Mouse (Mus musculus) right cerebral cortex, postnatal 36 days (tissue): Measurements from ENCODE around the gene Adamts10.

ENCODE experiments used
- DNase-seq, 2 experiments: peaks; one replicate each; pipeline ENCODE4 v3.0.0; 2022; ENCODE audit warnings: low spot score in 2 of 2, mixed read lengths in 1 of 2

The Adamts10 gene

DNA sequence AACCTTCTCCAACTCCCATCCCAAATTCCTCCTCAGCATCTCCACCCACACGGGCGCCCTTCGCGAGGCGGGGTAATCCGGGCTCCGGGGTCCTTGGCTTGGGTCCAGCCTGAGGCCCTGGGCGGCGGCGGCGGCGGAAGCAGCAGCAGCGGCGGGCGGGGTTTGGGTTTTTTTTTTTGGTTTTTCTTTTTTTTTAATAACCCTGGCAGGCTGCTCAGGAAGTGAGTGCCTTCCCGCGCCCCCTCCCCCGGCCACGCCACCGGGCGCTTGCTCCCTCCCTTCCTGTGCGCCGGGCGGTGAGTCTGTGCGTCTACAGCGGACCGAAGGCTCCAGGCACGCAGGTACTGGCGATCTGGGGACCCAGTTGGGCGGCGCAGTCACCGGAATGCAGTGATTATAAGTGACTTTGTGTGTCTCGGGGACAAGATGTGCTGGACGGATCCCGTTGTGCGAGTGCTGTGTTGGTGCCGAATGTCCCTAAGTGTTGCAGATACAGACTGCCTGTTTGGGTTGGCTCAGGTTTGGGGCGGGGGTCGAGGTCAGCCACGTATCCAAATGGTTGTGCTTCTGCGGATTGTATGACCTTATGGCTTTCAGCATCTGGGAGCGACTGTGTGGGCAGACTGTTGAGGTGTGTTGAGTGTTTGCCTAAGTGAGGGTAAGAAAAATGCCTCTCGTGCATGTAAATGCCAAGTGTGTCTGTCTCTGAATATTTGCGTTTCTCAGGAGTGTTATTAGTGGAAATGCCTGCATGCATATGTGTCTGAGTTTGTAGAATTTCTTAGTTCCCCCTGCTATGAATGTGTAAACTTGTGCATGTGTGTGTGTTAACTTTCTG lies at the start of gene Adamts10:
TSS of gene Adamts10 (plus strand) at position 287 of the 838 bp plus-strand sequence.
- DNase-seq: peak; percentile 18 to 37

DNA sequence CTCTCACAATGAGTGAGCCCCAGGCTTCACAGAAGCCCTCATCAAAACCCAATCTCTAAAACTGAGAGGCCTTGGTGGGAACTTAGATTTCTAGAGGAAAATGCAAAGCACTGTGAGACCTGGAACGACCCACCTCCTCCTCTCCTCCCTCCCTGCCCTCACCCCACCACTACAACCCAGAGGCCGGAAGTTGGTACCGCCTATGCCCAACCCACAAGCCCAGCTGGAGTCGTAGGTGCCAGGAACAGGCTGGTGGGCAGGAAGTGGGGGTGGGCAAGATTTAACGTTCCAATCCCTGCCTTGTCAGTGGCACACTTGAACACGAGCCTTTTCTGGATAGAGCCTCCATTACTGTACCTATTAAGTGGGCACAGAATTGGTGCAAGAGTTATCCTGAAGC lies 40.0 kb upstream of the Adamts10 start:
- DNase-seq: no peak

DNA sequence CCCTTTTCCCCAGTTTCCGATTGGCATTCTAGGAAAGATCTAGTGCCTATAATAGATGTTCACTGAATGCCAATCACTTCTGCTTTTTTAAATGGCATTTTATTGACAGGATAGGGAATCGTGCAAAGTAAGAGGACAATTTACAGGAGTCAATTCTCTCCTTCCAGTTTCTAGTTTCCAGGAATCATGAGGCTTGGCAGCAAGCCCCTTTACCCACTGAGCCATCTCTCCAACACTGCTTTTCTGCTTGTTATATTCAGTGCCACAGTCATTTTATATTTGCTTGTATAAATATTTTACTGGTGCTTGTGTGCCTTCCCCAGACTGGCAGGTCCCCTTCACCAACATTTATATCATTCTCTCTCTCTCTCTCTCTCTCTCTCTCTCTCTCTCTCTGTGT lies 36.8 kb upstream of the Adamts10 start:
- DNase-seq: no peak

DNA sequence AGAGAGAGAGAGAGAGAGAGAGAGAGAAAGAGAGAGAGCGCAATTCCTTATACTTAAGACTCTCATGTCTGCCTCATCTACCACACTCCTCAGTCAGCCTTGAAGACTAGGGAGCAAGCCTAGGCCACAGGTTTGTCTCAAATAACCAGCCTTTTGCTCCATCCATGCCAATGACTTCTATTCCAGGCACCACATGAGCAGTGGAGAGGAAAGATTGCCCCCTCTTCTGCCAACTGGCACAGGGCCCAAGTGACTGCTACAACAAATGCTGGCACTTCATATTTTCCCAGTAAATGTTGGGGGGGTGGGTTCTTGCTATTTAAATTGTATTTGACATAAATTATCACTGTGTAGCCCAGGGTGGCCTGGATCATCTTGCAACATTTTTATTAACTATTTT lies 36.4 kb upstream of the Adamts10 start:
- DNase-seq: no peak

DNA sequence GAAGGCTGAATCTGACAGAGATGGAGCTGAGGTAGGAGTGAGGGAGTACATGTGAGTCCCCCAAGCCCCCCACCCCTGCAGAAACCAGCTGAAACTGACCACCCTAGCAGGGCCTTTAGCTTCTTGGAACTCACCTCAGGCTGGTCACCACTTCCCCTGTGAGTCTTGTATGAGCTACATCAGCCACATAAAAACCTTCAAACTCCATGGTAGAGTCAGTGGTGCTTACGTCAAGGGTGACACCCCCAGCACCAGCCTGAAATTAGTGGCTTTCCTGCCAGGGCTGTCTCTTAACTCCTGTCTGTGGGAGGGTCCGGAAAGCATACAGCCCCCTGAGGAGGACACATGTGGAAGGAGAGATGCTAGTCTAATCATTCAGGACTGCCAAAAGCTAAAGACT lies 32.6 kb upstream of the Adamts10 start:
- no peak for DNase-seq

DNA sequence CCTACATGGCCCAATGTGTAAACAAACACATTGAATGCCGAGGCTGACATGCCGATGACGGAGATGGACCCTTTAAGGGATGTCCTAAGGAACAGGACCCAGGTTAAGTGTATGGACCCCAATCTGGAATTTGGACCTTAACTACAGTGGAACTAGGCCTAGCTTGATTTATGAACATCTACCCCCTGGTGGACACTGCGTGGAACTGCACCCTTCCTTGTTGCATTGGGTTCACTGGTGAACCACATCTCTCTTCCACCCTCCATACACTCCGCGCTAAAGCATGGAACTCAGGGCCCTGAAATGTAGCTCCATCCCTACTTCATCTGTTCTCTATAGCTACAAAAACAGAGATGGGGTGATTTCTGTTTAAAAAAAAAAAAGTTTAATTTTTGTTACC lies 30.9 kb upstream of the Adamts10 start:
- DNase-seq: no peak

DNA sequence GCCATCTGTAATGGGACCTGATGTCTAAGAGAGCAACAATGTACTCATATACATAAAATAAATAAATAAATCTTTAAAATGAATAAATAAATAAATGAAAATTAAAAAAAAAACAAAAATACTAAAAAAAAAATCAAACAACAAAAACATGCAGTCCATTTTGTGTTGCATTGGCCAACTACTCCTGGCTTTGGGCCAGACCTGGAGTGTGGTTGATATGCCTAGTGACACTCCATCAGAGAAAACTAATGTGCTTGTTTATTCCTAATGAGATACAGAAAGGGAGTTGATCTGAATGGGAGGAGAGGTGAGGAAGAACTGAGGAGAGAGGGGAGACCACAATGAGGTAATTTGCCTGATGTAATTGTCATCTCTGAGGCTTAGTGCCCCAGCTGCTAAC lies 29.4 kb upstream of the Adamts10 start:
- DNase-seq: no peak

DNA sequence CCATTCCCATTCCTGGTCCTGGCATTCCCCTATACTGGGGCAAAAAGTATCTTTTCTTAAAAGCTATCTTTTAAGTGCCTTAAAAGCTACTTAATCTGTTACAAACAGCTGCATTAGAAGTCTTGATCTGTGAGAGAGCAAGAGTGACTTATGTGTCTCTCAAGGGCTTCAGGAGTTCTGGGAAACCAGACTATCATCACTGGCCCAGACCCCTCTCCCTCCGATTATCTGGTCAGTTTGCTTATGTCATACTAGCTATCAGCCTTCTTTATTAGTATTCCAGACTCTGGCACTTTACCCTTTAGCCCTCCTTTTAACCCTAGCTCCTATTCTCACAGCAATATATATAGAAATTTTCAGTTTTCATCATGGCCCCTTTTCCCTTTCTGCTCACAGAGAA lies 25.1 kb upstream of the Adamts10 start:
- no peak for DNase-seq

DNA sequence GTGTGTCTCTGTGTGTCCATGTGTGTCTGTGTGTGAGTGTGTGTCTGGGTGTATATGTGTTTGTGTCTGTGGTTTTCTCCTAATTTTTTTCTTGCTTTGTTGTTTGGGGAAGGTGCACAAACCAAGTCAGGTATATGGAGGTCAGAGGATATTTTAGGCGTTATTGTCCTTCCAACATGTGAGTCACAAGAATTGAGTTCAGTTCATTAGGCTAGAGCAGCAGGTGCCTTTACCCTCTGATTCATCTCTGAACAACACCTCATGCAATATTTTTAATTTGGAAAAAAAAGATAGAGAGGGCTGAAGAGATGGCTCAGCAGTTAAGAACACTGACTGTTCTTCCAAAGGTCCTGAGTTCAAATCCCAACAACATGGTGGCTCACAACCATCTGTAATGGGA lies 15.6 kb upstream of the Adamts10 start:
- no peak for DNase-seq

DNA sequence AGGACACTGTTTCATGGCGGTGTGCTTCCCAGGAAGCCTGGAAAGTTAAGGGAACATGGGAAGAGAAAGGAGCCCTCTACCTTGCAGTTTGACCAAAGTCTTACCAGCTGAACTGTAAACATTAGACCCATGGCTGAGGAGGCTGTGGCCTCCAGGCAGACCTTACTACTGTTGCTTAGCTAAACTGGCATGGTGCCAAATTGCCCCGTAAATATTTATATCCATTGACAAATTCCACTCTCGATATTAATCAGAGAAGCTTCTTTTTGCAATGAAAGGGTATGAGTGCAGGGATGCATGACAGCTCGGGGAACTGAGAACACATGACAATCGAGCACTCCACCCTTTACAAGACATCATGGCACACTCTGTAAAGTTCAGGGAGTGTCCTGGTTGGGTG lies 13.8 kb upstream of the Adamts10 start:
- no peak for DNase-seq

DNA sequence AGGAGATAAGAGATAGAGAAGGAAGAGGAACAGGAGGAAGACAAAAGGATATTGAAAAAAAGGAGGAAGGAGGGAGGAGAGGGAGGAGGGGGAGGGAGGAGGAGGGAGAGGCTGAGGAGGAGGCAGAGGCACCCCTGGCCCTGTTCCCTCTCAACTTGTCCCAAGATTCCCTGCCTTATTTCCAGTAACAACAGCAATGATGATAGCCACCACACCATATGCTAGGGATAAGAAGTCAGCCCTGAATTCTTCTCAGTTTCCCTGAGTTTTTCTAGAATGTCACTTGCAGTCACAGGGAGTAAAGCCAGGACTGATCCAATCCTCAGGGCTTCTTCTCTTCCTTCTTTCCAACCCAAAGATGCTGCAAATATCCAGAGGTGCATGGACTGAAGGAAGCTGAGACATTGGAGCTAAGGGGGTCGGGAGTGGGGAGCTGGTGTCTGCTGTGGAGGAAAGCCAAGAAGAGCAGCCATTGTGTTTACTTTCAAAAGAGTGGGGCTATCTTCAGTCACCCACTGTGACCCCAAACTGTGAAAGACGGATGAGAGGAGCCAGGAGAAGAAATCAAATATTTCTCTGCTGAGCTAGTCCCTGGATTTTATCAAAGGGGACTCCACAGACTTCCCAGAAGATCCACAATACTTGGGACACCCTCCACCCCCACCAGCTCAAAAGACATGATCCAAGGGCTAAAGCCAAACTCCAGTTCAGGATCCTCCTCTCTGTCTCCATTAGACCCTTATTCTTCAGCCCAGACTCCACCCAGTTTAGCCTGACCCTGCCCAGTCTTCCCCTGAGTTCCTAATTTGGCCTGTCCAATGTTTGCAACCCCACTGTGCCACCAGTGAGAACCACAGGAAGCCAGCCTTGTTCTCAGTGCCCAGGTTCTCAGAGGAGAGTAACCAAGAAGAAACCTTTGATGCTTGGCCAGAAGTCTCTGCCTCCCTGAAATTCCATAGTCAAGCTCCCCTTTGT lies 11.3 kb upstream of the Adamts10 start:
- no peak for DNase-seq

DNA sequence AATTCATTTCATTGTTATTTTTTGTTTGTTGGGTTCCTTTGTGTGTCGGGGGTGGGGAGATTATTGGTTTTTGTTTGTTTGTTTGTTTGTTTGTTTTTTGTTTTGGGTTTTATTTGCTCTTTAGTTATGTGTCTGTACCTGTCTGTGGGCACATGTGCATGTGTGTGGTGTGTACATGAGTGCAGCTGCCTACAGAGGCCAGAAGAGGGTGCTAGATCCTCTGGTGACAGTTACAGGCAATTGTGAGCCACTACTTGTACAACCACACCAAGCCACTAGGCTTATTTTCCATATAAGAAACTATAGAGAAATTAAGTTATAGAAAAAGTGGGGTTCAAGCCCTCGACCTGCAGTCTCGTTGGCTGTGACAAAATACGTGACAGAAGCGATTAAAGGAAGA lies 10.1 kb upstream of the Adamts10 start:
- DNase-seq: no peak

DNA sequence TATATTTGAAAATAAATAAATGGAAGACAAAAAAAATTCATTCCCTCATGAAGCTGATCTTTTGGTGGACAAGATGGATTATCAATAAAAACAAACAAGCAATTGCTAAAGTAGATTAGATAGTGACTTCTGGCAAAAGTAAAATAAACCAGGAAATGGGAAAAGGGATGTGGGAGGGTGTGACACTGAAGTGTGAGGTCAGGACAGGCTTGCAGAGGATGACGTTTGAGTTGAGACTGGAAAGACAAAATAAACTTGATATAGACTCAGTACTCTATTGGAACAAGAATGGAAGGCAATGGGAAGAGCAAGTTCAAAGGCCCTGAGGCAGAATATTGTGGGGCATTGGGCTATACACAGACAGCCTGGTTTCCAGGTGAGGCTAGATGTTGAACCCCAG lies 3.6 kb upstream of the Adamts10 start:
- DNase-seq: no peak

DNA sequence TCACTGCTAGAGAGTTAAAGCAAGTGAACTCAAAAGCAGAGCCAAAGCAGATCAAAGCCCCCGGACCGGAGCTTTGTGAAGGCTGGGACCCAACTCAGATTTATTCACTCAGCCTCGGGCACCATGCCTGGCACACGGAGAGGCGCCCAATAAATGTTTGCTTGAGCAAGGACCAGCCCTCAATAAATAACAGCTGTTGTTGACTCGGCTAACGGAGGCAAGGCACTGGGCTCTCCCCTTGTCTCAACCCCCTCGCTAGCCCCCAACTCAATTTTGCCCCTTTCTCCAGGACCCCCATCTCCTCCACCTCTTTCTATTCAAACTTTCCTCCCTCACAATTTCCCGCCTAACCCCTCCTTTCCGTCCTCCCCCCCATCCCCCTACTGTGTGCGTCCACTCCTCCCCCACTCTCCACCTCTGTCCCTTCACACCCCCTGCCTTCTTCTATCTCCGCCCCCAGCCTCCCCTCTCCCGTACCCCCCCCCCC lies 530 bp upstream of the Adamts10 start:
- DNase-seq: no peak

DNA sequence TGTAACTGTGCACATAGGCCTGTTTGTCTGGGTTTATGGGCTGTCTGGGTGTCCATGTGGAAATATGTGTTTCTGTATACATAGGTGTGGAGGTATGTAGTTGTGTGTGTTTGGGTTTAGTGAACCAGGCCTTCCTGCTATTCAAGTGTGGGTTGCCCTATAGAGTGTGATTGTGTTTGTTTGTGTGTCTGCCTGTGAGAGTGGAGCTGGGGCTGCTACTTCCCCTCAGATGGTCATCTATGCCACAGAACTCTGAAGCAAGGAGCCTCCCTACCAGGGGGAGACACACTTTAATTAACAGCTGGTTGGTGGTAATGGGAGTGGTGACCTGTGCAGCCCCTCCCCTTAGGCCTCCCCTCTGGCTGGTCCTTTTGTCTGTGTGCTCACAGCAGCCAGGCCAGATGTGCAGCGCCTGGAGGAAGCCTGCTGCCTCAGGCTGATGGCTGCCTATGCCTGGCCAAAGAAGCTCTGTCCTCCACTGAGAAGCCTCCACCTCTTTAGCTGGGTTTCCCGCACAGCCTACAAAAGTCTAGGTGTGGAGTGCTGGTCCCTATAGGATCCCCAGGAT lies 886 bp downstream of the Adamts10 start:
- DNase-seq: no peak

DNA sequence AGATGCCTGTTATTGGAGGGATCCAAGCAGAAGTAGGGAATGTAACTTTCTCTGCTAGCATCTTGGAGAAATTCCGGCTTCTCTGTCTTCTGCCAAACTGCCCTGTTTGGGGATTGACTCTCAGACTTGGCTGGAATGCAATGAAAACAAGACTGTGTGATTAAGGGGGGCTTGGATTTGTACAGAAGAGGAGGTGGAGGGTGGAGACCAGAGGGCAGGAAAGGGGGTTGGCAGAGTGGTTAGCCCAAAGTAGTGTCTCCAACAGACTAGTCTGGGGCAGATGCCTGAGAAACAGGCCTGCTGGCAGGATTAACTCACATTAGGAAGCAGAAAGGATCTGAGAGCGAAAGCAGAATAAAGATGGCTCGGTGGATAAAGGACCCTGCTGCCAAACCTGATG lies 2.5 kb downstream of the Adamts10 start:
- DNase-seq: no peak

DNA sequence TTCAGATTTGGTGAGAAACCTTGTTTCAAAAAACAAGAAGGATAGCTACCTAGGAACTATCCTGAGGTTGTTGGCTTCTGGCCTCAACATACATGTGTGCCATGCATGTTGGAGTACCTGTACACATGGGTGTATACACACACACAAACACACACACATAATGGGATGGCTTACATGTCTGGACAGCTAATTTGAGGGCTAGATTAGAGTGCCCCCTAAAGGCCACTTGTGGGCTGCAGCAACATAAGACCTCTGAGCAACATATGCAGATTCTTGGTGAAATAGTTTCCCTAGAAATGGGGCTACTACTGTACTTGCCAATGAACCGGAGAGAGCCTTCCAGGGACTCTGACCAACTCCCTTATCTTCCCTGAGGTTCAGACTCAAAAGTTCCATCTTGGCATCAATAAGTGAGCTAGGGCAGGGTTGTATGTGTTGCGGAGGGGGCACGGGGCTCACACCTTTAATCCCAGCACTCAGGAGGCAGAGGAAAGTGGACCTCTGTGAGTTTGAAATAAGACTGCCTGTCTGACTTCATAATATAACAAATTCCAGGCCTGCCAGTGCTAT lies 15.2 kb downstream of the Adamts10 start:
- DNase-seq: no peak

DNA sequence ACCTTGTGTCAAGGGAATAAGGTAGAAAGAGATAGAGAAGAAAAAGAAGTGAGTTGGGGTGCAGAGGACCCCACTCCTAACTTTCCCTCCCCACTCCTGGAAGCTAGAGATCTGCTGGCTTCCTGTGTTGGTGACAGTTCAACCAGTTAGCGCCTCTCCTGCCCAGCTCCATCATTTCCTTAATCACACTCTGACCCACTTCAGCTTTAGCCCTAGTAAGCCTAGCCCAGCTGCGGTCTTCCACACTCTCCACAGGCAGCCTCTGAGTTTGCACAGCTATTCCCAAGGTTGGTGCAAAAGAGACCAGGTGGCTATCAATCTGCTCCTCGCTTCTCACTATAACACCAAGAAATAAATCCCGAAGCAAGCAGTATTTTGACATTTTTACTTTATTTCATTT lies 15.9 kb downstream of the Adamts10 start:
- DNase-seq: no peak

DNA sequence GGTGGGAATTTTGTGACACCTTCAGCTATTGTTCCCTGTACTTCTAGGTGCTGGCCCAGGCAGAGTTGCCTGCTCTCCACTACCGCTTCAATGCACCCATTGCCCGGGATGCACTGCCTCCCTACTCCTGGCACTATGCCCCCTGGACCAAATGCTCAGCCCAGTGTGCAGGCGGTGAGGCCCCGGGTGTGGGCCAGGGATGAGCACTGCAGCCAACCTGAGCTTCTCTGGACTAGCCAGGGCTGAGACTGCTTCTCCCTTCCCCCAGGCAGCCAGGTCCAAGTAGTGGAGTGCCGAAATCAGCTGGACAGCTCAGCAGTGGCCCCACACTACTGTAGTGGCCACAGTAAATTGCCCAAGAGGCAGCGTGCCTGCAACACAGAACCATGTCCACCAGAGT lies 25.2 kb downstream of the Adamts10 start:
- no peak for DNase-seq

DNA sequence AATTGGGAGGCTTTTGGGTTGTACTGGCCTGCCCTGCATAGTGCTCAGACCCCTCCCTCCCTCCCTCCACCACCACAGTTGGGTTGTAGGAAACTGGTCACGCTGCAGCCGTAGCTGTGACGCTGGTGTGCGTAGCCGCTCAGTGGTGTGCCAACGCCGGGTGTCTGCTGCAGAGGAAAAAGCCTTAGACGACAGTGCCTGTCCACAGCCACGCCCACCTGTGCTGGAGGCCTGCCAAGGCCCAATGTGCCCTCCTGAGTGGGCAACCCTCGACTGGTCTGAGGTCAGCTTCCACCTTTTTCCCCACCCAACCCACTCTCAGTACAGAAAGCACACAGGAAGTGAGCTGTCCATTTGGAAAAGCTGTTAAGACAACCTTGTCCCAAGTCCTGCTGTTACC lies 26.4 kb downstream of the Adamts10 start:
- no peak for DNase-seq

DNA sequence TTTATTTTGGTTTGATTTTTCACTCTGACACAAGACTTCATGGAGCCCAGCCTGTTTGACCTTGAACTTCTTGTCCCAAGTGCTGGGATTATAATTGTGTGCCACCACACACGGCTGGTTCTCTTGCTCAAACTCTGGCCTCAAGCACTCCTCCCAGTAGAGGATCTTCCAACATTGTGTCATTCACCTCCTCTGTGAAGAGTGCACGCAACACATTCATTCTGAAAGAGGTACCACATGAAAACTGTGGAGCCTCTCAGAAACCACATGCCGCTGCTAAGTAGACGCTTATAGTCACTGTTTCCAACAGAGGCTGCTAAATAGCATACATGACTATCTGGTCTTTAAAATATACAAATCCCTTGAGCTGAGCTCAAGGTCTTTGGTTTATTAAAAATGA lies 28.1 kb downstream of the Adamts10 start:
- DNase-seq: no peak

DNA sequence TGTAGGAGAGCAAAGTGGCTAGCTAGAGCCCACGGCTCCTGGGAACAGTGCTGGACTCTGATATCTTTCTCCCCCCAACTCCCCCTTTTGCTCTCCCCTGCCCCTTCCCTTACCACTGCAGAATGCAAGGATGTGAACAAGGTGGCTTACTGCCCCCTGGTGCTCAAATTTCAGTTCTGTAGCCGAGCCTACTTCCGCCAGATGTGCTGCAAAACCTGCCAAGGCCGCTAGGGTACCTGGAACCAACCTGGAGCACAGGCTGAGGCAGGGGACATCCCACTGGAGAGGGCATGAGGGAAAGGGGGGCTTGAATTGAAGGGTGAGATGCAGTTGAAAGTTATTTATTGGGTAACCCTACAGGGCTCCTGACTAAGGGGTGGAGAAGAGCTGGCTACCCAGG lies 29.0 kb downstream of the Adamts10 start:
- no peak for DNase-seq
